ENCODE assay signal across 10 mouse cellular contexts in genomic region chr4:47178261-47178961, GRCm38 (mm10). TPM values are rescaled to one million over a fixed set of nuclear protein-coding genes. Genes with fewer than 3 reads are reported as not detected.
A peak's percentile ranks its signal among the peaks of the same experiment; 100 is the strongest.
DNase-seq lines count a peak whose midpoint lies in the region; ATAC-seq and TF ChIP-seq lines count a peak whose summit lies in the region.
"Had no signal": no experiment of that assay in that cellular context is flagged by ENCODE, and none has a peak within 500 bp of the region (broad histone marks: within the 10 kb centered on the region; RNA-seq: fewer than 3 reads in every experiment).

No protein-coding gene starts in this region.

- peak; percentile 12 for DNase-seq in kidney, adult 11 months
- DNase-seq in kidney, adult 8-10 months, result no peak
- peak; percentile 70 for DNase-seq in Muller cell, postnatal 12 days (ENCODE audit: inconsistent ontology term)
- peak; percentile 54 for DNase-seq in gastrocnemius, adult 2 months
- DNase-seq in natural killer cell, adult 2 months (ENCODE audit: low spot score in 2 of 2), result no peak
- no peak for DNase-seq in spleen, adult 12 weeks (ENCODE audit: low spot score)
- DNase-seq: adrenal gland, postnatal 14 days; right cerebral cortex, postnatal 25 days had no signal

- peak overlapping the region; percentile 65 for H3K27ac ChIP-seq in gastrocnemius, adult 2 months
- H3K27ac ChIP-seq in kidney, embryonic 15.5 days, result peak overlapping the region; percentile 75
- no peak overlapping the region for H3K27ac ChIP-seq in forebrain, embryonic 12.5 days

- TF ChIP-seq CTCF in gastrocnemius, adult 2 months (IDR thresholded peaks at IDR 0.05), result no peak

- 63% methylated on average over 8 of the region's 8 CpGs for WGBS in kidney, embryonic 15.5 days
- 66% methylated on average over 8 of the region's 8 CpGs for WGBS in forebrain, embryonic 12.5 days

- no peaks in the 10 kb centered on the region for H3K9me3 ChIP-seq in kidney, embryonic 15.5 days (replicated peaks)
- H3K9me3 ChIP-seq in forebrain, embryonic 12.5 days, result no peaks in the 10 kb centered on the region

- 0 out of 2 replicates have a peak, but pooled peaks cover 8% of the 10 kb centered on the region for H3K4me1 ChIP-seq in kidney, embryonic 15.5 days
- H3K4me1 ChIP-seq in forebrain, embryonic 12.5 days, result no peaks in the 10 kb centered on the region

- no peaks in the 10 kb centered on the region for H3K27me3 ChIP-seq in kidney, embryonic 15.5 days
- no peaks in the 10 kb centered on the region for H3K27me3 ChIP-seq in forebrain, embryonic 12.5 days

- H3K9ac ChIP-seq in kidney, embryonic 15.5 days, result no peak overlapping the region
- H3K9ac ChIP-seq in forebrain, embryonic 12.5 days, result no peak overlapping the region

- peak; percentile 52; the same call in 1 of the 2 replicates for ATAC-seq in kidney, embryonic 15.5 days (replicated peaks; ENCODE audit: low FRiP score)
- ATAC-seq in forebrain, embryonic 12.5 days (ENCODE audit: low FRiP score), result no peak

- no peaks in the 10 kb centered on the region for H3K36me3 ChIP-seq in kidney, embryonic 15.5 days
- H3K36me3 ChIP-seq in forebrain, embryonic 12.5 days (replicated peaks), result no peaks in the 10 kb centered on the region

- intact Hi-C loops in gastrocnemius, adult 2 months (cut with DNase I), result no loop called here

- no peak overlapping the region for H3K4me3 ChIP-seq in gastrocnemius, adult 2 months
- no peak overlapping the region for H3K4me3 ChIP-seq in kidney, embryonic 15.5 days (replicated peaks)
- no peak overlapping the region for H3K4me3 ChIP-seq in forebrain, embryonic 12.5 days (replicated peaks)

- H3K4me2 ChIP-seq in kidney, embryonic 15.5 days, result no peak overlapping the region
- H3K4me2 ChIP-seq in forebrain, embryonic 12.5 days, result no peak overlapping the region

RNA-seq across cellular contexts. Expression of gene Col15a1, which starts 29.6 kb away (rescaled TPM):
- 10 to 100 TPM; 19.5 to 37.8 TPM for total RNA-seq in gastrocnemius, adult 2 months (2021)
- 21.9 and 24.0 TPM in 2 replicates for polyA plus RNA-seq in kidney, embryonic 15.5 days (2015; fragmentation: Nextera tagmentation; extraction: Ambion mirVana)
- 4.5 and 5.2 TPM in 2 replicates for polyA plus RNA-seq in forebrain, embryonic 12.5 days (2016; fragmentation: Nextera tagmentation; extraction: Ambion mirVana)

Comparison
In these comparisons a context has a peak if more than half of its experiments do, and no peak if none do; other contexts are left out.
1. DNase-seq: peak in kidney, adult 11 months (single experiment), Muller cell, postnatal 12 days (single experiment) and gastrocnemius, adult 2 months (single experiment); none in kidney, adult 8-10 months (0 of 2), natural killer cell, adult 2 months (0 of 2) and spleen, adult 12 weeks (single experiment).